Mouse (Mus musculus): ENCODE measurements around the gene Kif4.

DNA sequence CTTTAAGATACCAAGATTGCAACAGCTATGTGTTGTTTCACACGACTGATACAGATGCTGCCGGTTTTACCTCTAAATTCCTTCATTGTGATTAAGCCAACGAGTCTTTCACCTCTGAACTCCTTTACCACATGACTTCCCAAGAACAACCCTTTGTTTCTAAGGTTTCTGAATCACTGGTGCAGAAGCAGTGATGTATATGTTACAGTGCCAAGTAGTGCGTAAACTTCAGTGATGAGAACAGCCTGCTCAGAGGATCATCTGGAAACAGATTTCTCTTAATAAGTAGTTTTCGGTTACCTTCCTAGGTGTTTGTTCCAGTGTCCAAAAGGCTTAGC lies 62.5 kb downstream of the Kif4 start:
- TF ChIP-seq CTCF (IDR thresholded peaks at IDR 0.05) (no peak), EP300 (IDR thresholded peaks at IDR 0.05) (no peak; the same call in 1 of the 2 replicates)
